Mouse (Mus musculus) myocyte (in vitro differentiated cells): Measurements from ENCODE around the gene Prkn.

Source experiments
- E2F4 ChIP-seq: IDR thresholded peaks from one replicate; pipeline ENCODE4 v1.6.1; 2011; ENCODE audit warnings: mild to moderate bottlenecking, control low read depth, moderate library complexity; ENCODE audit not compliant: insufficient read depth
- MAX ChIP-seq: IDR thresholded peaks from one replicate; pipeline ENCODE4 v1.6.1; 2011; ENCODE audit warnings: low read depth, mild to moderate bottlenecking, control low read depth
- MYOD1 ChIP-seq, 3 experiments: IDR thresholded peaks; one replicate each; pipeline ENCODE4 v1.6.1; 2011; ENCODE audit warnings: control low read depth in 2 of 3, low read depth in 2 of 3, mild to moderate bottlenecking in 2 of 3, moderate library complexity in 1 of 3; ENCODE audit not compliant: insufficient read length in 2 of 3, control insufficient read depth in 1 of 3
- POLR2A ChIP-seq: IDR thresholded peaks from one replicate; pipeline ENCODE4 v1.6.1; 2011; ENCODE audit warnings: low read depth, mild to moderate bottlenecking, control low read depth, moderate library complexity; ENCODE audit not compliant: insufficient read length
- POLR2AphosphoS2 ChIP-seq: IDR thresholded peaks from one replicate; pipeline ENCODE4 v1.6.1; 2011; ENCODE audit warnings: low read depth, control low read depth; ENCODE audit not compliant: insufficient read length
- REST ChIP-seq: IDR thresholded peaks from one replicate; pipeline ENCODE4 v1.6.1; 2011; ENCODE audit warnings: mild to moderate bottlenecking, control low read depth, moderate library complexity; ENCODE audit not compliant: insufficient read depth, insufficient read length
- SRF ChIP-seq: IDR thresholded peaks from one replicate; pipeline ENCODE4 v1.6.1; 2011; ENCODE audit warnings: low read depth; ENCODE audit not compliant: control insufficient read depth, insufficient read length
- TCF12 ChIP-seq: IDR thresholded peaks from one replicate; pipeline ENCODE4 v1.6.1; 2011; ENCODE audit warnings: mild to moderate bottlenecking, control low read depth; ENCODE audit not compliant: poor library complexity, insufficient read depth, severe bottlenecking
- TCF3 ChIP-seq: IDR thresholded peaks from one replicate; pipeline ENCODE4 v1.6.1; 2011; ENCODE audit warnings: low read depth, control low read depth; ENCODE audit not compliant: insufficient read length
- USF1 ChIP-seq: IDR thresholded peaks from one replicate; pipeline ENCODE4 v1.6.1; 2011; ENCODE audit warnings: low read depth, mild to moderate bottlenecking, control low read depth, moderate library complexity

GRCm38 (mm10) chr17:11656878-11657277, 816.7 kb downstream of the Prkn start:
- TF ChIP-seq POLR2A (no peak), REST (no peak), POLR2AphosphoS2 (no peak), TCF12 (no peak), MYOD1 (IDR thresholded peaks at IDR 0.05; ENCODE audit: control insufficient read depth in 1 of 3, insufficient read length in 2 of 3, low read depth in 2 of 3) (no peak), SRF (no peak), E2F4 (no peak), TCF3 (no peak), USF1 (no peak), MAX (no peak)
